Mouse (Mus musculus) adrenal gland, adult 8-10 months (tissue): Measurements from ENCODE around the gene Rab5if. TPM values are rescaled to one million over a fixed set of nuclear protein-coding genes. Genes with fewer than 3 reads are reported as not detected.
"Not testable (repeated sequence)": the region's sequence is repeated elsewhere in the genome, so short reads cannot be mapped to it uniquely, and the experiment has no call there.

Experiments
- DNase-seq: peaks from one replicate; pipeline ENCODE4 v3.0.0; 2022
- total RNA-seq, 4 experiments: library from RNA; stranded (reverse); gene quantifications; 2 replicates each; pipeline ENCODE4 v1.2.4; 2022

The Rab5if gene
- total RNA-seq, 4 experiments from 2014 or later = 134 to 305 (median 233) TPM

GRCm38 (mm10) chr2:156887017-156887416 is 24.1 kb downstream of the Rab5if start, which contains the start of gene Sla2:
TSS of gene Sla2 (minus strand) at chr2:156887192.
- no peak for DNase-seq

GRCm38 (mm10) chr2:156888490-156888889 is 25.6 kb downstream of the Rab5if start:
- no peak for DNase-seq

GRCm38 (mm10) chr2:156892240-156892639 is 29.3 kb downstream of the Rab5if start:
- DNase-seq = no peak

GRCm38 (mm10) chr2:156892821-156893220 is 29.9 kb downstream of the Rab5if start:
- DNase-seq = no peak

GRCm38 (mm10) chr2:156894496-156895265 is 31.8 kb downstream of the Rab5if start:
- DNase-seq = no peak

GRCm38 (mm10) chr2:156896384-156896914 is 33.5 kb downstream of the Rab5if start:
- no peak for DNase-seq

GRCm38 (mm10) chr2:156897034-156897433 is 34.1 kb downstream of the Rab5if start:
- DNase-seq = no peak

- no peak for DNase-seq
Observed at GRCm38 (mm10) chr2:156898374-156898773, 35.4 kb downstream of the Rab5if start.

- no peak for DNase-seq
Observed at GRCm38 (mm10) chr2:156899184-156899583, 36.3 kb downstream of the Rab5if start.

- DNase-seq = no peak
Observed at GRCm38 (mm10) chr2:156901344-156901743, 38.4 kb downstream of the Rab5if start.

GRCm38 (mm10) chr2:156901883-156902282 is 39.0 kb downstream of the Rab5if start:
- DNase-seq = no peak

- DNase-seq = not testable (repeated sequence)
Observed at GRCm38 (mm10) chr2:156902411-156902810, 39.5 kb downstream of the Rab5if start.

GRCm38 (mm10) chr2:156903367-156903766 is 40.4 kb downstream of the Rab5if start:
- no peak for DNase-seq

- DNase-seq = peak; percentile 28
Observed at GRCm38 (mm10) chr2:156904976-156905717, 42.2 kb downstream of the Rab5if start.

- DNase-seq = not testable (repeated sequence)
Observed at GRCm38 (mm10) chr2:156905931-156906330, 43.0 kb downstream of the Rab5if start.

- no peak for DNase-seq
Observed at GRCm38 (mm10) chr2:156913191-156913590, 50.3 kb downstream of the Rab5if start.

- DNase-seq = no peak
Observed at GRCm38 (mm10) chr2:156915559-156915958, 52.6 kb downstream of the Rab5if start.

- no peak for DNase-seq
Observed at GRCm38 (mm10) chr2:156916419-156917125, 53.6 kb downstream of the Rab5if start.

- no peak for DNase-seq
Observed at GRCm38 (mm10) chr2:156918562-156918961, 55.6 kb downstream of the Rab5if start.

GRCm38 (mm10) chr2:156919191-156919590 is 56.3 kb downstream of the Rab5if start:
- not testable (repeated sequence) for DNase-seq

- no peak for DNase-seq
Observed at GRCm38 (mm10) chr2:156919796-156920195, 56.9 kb downstream of the Rab5if start.

GRCm38 (mm10) chr2:156923057-156923456 is 60.1 kb downstream of the Rab5if start:
- no peak for DNase-seq
